Mouse (Mus musculus): ENCODE measurements around the gene Ptcd3. TPM values are rescaled to one million over a fixed set of nuclear protein-coding genes. Genes with fewer than 3 reads are reported as not detected.

Gene Ptcd3
- polyA plus RNA-seq (2021) = 72.8 TPM

DNA sequence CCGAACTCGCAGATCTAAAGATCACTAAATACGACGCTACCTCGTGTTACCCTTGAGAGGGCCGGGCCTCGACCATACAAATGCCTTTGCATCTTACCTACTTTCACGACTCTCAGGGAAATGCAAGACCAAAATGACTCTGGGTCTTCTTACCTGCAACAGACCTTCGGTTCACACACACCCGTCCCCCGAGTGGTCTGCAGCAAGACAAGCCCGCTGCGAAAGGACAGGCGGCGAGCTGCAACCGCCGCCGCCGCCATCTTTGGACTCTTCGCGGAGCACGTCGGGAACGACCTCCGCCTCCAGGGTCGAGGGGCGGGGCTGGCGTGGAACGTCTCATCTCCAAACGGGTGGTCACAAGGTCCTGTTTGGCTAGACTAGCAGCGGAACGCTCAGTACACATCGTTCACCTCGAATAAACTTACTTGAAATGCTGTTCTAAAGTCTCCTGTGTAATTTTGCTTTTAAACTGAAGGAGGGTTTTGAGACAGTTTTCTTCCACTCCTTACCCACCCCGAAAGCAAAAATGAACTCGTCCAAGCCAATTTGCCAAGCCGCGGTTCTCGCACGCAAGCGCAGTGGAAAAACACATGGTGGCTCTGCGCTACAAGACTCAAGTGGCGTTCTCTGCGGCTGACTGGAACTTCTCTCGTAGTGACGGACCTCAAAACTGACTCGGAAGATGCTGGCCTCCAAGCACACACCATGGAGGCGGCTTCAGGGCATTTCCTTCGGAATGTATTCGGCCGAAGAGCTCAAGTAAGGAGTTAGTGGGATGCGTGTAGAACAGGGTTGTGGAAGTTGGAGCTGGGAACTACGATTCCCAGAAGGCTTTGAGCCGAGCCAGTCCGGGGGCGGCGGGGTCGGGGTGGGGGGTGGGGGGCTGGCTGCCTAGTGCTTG, at the start of gene Ptcd3, which contains the start of gene Polr1a:
Gene Ptcd3, minus strand, starts transcription at position 270 of the 901 bp plus-strand sequence.
Gene Polr1a, plus strand, starts transcription at position 573 of the 901 bp plus-strand sequence.
- in situ Hi-C loops (cut with MboI; ENCODE audit: low pct_unique_long_range_greater_than_20kb) = no loop called here
- peak; percentile 90 for DNase-seq (ENCODE audit: low read depth, low spot score)
- no peaks in the 10 kb centered on the region for H3K27me3 ChIP-seq
- POLR2A ChIA-PET = no interaction called here
- no peak for TF ChIP-seq CTCF (IDR thresholded peaks at IDR 0.05)
- peak; percentile 88 for ATAC-seq
- CTCF ChIA-PET = interaction anchor here (1.1 kb wide), 1 partner anchor 8 kb away, joined by 3 read pairs; no protein-coding TSS in a partner anchor

- H3K27me3 ChIP-seq = no peaks in the 10 kb centered on the region
- CTCF ChIA-PET = interaction anchor here (1.6 to 2.2 kb wide), 2 partner anchors 11 to 13 kb away, joined by 4 to 7 read pairs; no protein-coding TSS in a partner anchor
- DNase-seq (ENCODE audit: low read depth, low spot score) = no peak
- TF ChIP-seq CTCF (IDR thresholded peaks at IDR 0.05) = no peak
- POLR2A ChIA-PET = no interaction called here
- in situ Hi-C loops (cut with MboI; ENCODE audit: low pct_unique_long_range_greater_than_20kb) = no loop called here
- ATAC-seq = no peak
These were observed 42.6 kb upstream of the Ptcd3 start for GRCm38 (mm10) chr6:71951192-71951591.

DNA sequence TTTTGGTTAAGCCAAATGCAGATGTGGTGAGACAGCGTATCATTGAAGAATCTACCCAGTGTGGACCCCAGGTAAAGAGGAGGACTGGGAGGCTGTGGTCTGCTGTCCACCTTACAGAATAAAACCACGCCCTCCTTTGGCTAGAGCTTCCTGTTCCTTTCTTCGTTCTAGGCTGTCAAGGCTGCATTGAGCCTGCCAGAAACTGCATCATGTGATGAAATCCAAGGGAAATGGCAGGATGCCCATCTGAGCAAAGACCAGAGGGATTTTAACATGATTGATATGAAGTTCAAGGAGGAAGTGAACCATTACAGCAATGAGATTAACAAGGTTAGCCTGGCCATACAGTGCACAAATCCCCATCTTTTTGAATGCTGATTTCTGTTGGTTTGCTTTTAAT, 42.0 kb upstream of the Ptcd3 start:
- DNase-seq (ENCODE audit: low read depth, low spot score) = peak; percentile 9

DNA sequence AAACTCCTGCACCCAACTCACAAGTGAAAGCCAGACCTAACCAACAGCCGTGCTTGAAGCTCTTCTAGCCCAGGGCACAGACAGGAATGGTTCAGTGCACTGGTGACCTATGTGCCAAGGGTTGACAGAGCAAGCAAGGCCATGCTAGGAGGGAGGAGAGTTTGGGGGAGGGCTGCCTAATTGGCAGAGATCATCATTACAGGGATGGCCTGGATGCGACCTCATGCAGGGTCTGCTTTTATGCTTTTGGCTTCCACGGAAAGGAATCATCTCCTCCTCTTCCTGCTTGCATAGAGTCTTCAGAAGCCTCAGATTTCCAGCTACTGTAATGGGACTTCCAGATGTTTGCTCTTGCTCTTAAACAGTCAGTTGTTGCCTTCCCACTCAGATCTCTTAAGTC, 41.2 kb upstream of the Ptcd3 start:
- CTCF ChIA-PET = interaction anchor here (1.6 to 2.2 kb wide), 2 partner anchors 13 to 14 kb away, joined by 4 to 7 read pairs; no protein-coding TSS in a partner anchor
- ATAC-seq = no peak
- in situ Hi-C loops (cut with MboI; ENCODE audit: low pct_unique_long_range_greater_than_20kb) = no loop called here
- H3K27me3 ChIP-seq = no peaks in the 10 kb centered on the region
- POLR2A ChIA-PET = interaction anchor here (0.7 kb wide), 1 partner anchor 212 kb away, joined by 4 read pairs; no protein-coding TSS in a partner anchor
- no peak for TF ChIP-seq CTCF (IDR thresholded peaks at IDR 0.05)
- no peak for DNase-seq (ENCODE audit: low read depth, low spot score)

More for the DNA sequence above, 42.0 kb upstream of the Ptcd3 start:
- POLR2A ChIA-PET = no interaction called here
- CTCF ChIA-PET = interaction anchor here (1.6 to 2.2 kb wide), 2 partner anchors 12 to 13 kb away, joined by 4 to 7 read pairs; no protein-coding TSS in a partner anchor
- H3K27me3 ChIP-seq = no peaks in the 10 kb centered on the region
- TF ChIP-seq CTCF (IDR thresholded peaks at IDR 0.05) = no peak
- in situ Hi-C loops (cut with MboI; ENCODE audit: low pct_unique_long_range_greater_than_20kb) = no loop called here
- no peak for ATAC-seq

GRCm38 (mm10) chr6:71946121-71946520, 37.6 kb upstream of the Ptcd3 start:
- DNase-seq (ENCODE audit: low read depth, low spot score) = no peak
- ChIA-PET POLR2A (no interaction called here), CTCF (no interaction called here)
- no peak for TF ChIP-seq CTCF (IDR thresholded peaks at IDR 0.05)
- no peak for ATAC-seq
- no peaks in the 10 kb centered on the region for H3K27me3 ChIP-seq
- in situ Hi-C loops (cut with MboI; ENCODE audit: low pct_unique_long_range_greater_than_20kb) = no loop called here

DNA sequence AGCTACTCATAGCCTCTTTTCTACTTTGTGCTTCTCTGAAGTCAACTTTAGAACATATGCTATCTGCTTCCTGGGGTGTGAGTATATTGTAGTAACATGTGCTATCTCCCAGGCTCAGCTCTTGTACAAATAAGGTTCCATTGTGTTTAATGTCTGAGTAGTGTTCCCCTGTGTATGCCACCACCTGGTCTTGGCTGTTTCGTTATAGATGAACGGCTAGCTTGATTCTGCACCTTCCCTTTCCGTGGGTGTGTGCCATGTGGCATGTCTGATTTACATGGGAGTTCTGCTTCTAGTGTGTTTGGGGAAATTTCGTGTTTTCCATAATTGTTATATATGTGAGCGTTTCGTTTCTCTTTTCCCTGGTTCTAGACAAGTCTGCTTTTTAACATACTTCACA, 36.6 kb upstream of the Ptcd3 start:
- ChIA-PET CTCF (interaction anchor here (1.3 kb wide), 1 partner anchor 17 kb away, joined by 3 read pairs; no protein-coding TSS in a partner anchor), POLR2A (no interaction called here)
- DNase-seq (ENCODE audit: low read depth, low spot score) = no peak
- ATAC-seq = no peak
- TF ChIP-seq CTCF (IDR thresholded peaks at IDR 0.05) = no peak
- H3K27me3 ChIP-seq = no peaks in the 10 kb centered on the region
- in situ Hi-C loops (cut with MboI; ENCODE audit: low pct_unique_long_range_greater_than_20kb) = no loop called here

DNA sequence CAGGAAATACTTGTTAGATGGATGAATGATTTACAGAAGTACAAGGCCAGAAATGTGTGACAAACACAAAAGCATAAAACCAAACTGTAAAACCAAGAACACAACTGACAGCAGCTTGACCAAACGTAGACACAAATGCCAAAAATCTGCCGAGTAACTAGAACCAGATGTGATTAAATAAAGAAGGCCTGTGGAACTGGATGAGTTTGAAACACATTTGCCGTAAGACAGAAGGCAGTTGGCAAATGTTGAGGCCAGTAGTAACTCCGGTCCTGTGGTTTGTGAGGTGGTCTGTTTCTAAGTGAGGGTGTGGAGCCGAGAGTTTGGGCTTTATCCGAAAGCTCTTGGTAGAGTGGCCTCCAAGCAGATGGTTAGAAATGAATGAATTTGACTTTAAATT, 32.4 kb upstream of the Ptcd3 start:
- in situ Hi-C loops (cut with MboI; ENCODE audit: low pct_unique_long_range_greater_than_20kb) = no loop called here
- H3K27me3 ChIP-seq = no peaks in the 10 kb centered on the region
- DNase-seq (ENCODE audit: low read depth, low spot score) = no peak
- no peak for ATAC-seq
- POLR2A ChIA-PET = no interaction called here
- CTCF ChIA-PET = no interaction called here
- no peak for TF ChIP-seq CTCF (IDR thresholded peaks at IDR 0.05)

- ATAC-seq (no peak), DNase-seq (ENCODE audit: low read depth, low spot score) (no peak)
- TF ChIP-seq CTCF (IDR thresholded peaks at IDR 0.05) = no peak
- in situ Hi-C loops (cut with MboI; ENCODE audit: low pct_unique_long_range_greater_than_20kb) = no loop called here
- CTCF ChIA-PET = interaction anchor here (1.3 kb wide), 1 partner anchor 70 kb away, joined by 3 read pairs; no protein-coding TSS in a partner anchor
- no peaks in the 10 kb centered on the region for H3K27me3 ChIP-seq
- POLR2A ChIA-PET = interaction anchor here (0.6 kb wide), 1 partner anchor 164 kb away, joined by 4 read pairs; no protein-coding TSS in a partner anchor
These were observed 27.2 kb upstream of the Ptcd3 start for GRCm38 (mm10) chr6:71935737-71936136.

- peak; percentile 31 for DNase-seq (ENCODE audit: low read depth, low spot score)
- TF ChIP-seq CTCF (IDR thresholded peaks at IDR 0.05) = no peak
- peak; percentile 65 for ATAC-seq
- no peaks in the 10 kb centered on the region for H3K27me3 ChIP-seq
- POLR2A ChIA-PET = no interaction called here
- in situ Hi-C loops (cut with MboI; ENCODE audit: low pct_unique_long_range_greater_than_20kb) = no loop called here
- CTCF ChIA-PET = interaction anchor here (1.2 kb wide), 1 partner anchor 230 kb away, joined by 5 read pairs; no protein-coding TSS in a partner anchor
These were observed 25.6 kb upstream of the Ptcd3 start for GRCm38 (mm10) chr6:71934081-71934556.

- in situ Hi-C loops (cut with MboI; ENCODE audit: low pct_unique_long_range_greater_than_20kb) = no loop called here
- no peaks in the 10 kb centered on the region for H3K27me3 ChIP-seq
- DNase-seq (ENCODE audit: low read depth, low spot score) = no peak
- ChIA-PET CTCF (no interaction called here), POLR2A (no interaction called here)
- no peak for ATAC-seq
- TF ChIP-seq CTCF (IDR thresholded peaks at IDR 0.05) = no peak
These were observed 23.8 kb upstream of the Ptcd3 start for GRCm38 (mm10) chr6:71932347-71932746.
